Mouse (Mus musculus): ENCODE measurements around the gene Ddrgk1. TPM values are rescaled to one million over a fixed set of nuclear protein-coding genes. Genes with fewer than 3 reads are reported as not detected.

Gene Ddrgk1
- polyA plus RNA-seq (2012) = 19.7 and 20.4 TPM in 2 replicates

GRCm38 (mm10) chr2:130664102-130664701 lies at the start of gene Ddrgk1:
Gene Ddrgk1, minus strand, starts transcription at chr2:130664659.
- peaks cover 63% of the 10 kb centered on the region for H3K4me1 ChIP-seq (ENCODE audit: control insufficient read depth)
- H3K36me3 ChIP-seq (ENCODE audit: control insufficient read depth) = peaks cover 43% of the 10 kb centered on the region
- TF ChIP-seq GATA1 (IDR thresholded peaks at IDR 0.05; ENCODE audit: low read length) (no peak), TAL1 (IDR thresholded peaks at IDR 0.05; ENCODE audit: low read length) (no peak)
- H3K4me3 ChIP-seq (replicated peaks) = peak within 1 kb of the TSS; percentile 81
- no peaks in the 10 kb centered on the region for H3K9me3 ChIP-seq (ENCODE audit: control insufficient read depth, low read length)
- no peaks in the 10 kb centered on the region for H3K27me3 ChIP-seq (ENCODE audit: control insufficient read depth)

DNA sequence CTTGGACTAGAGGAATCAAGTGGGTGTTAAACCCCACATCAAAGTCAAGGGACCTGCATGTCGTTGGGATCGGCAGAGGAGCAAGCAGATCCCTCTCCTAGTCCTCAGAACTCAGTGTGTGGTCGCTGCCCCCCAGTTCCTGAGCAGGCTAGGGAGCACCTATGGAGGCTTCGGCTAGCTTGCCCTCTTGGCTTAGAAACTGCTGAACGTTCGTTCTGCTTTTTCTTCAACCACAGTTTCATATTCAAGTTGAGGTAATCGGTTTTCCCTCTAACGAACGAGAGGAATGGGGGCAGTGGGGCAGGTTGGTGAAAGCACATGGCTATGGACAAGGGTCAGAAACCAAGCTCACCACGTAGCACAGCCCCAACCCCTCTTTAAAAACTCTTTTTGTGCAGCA lies 42.6 kb upstream of the Ddrgk1 start:
- no peaks in the 10 kb centered on the region for H3K27me3 ChIP-seq (ENCODE audit: control insufficient read depth)
- no peaks in the 10 kb centered on the region for H3K9me3 ChIP-seq (ENCODE audit: control insufficient read depth, low read length)
- H3K36me3 ChIP-seq (ENCODE audit: control insufficient read depth) = peaks cover 7% of the 10 kb centered on the region
- H3K4me3 ChIP-seq (replicated peaks) = no peak overlapping the region
- H3K4me1 ChIP-seq (ENCODE audit: control insufficient read depth) = no peaks in the 10 kb centered on the region
- no peak for TF ChIP-seq GATA1 (IDR thresholded peaks at IDR 0.05; ENCODE audit: low read length)
- no peak for TF ChIP-seq TAL1 (IDR thresholded peaks at IDR 0.05; ENCODE audit: low read length)

GRCm38 (mm10) chr2:130706602-130707001 lies 42.1 kb upstream of the Ddrgk1 start:
- Histone ChIP-seq H3K27me3 (ENCODE audit: control insufficient read depth) (no peaks in the 10 kb centered on the region), H3K9me3 (ENCODE audit: control insufficient read depth, low read length) (no peaks in the 10 kb centered on the region), H3K4me3 (replicated peaks) (no peak overlapping the region), H3K4me1 (ENCODE audit: control insufficient read depth) (no peaks in the 10 kb centered on the region), H3K36me3 (ENCODE audit: control insufficient read depth) (peaks cover 7% of the 10 kb centered on the region)
- TF ChIP-seq TAL1 (IDR thresholded peaks at IDR 0.05; ENCODE audit: low read length) = no peak
- no peak for TF ChIP-seq GATA1 (IDR thresholded peaks at IDR 0.05; ENCODE audit: low read length)

DNA sequence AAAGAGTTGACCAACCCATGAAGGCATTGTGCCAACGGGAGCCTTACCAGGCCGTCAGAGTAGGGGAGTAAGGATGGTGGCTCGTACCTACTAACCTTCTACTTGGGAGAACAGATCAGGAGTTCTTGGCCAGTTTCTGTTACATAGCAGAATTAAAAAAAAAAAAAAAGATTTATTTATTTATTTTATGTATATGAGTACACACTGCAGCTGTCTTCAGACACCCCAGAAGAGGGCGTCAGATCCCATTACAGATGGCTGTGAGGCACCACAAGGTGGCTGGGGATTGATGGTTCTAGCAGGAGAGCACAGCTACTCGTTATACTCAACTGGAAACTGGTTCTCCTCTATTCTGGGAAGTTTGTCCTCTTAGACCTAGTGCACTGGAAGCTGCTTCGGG lies 40.7 kb upstream of the Ddrgk1 start:
- TF ChIP-seq TAL1 (IDR thresholded peaks at IDR 0.05; ENCODE audit: low read length) (no peak), GATA1 (IDR thresholded peaks at IDR 0.05; ENCODE audit: low read length) (no peak)
- no peaks in the 10 kb centered on the region for H3K4me1 ChIP-seq (ENCODE audit: control insufficient read depth)
- no peaks in the 10 kb centered on the region for H3K9me3 ChIP-seq (ENCODE audit: control insufficient read depth, low read length)
- H3K27me3 ChIP-seq (ENCODE audit: control insufficient read depth) = peaks cover 3% of the 10 kb centered on the region
- peaks cover 7% of the 10 kb centered on the region for H3K36me3 ChIP-seq (ENCODE audit: control insufficient read depth)
- H3K4me3 ChIP-seq (replicated peaks) = no peak overlapping the region

DNA sequence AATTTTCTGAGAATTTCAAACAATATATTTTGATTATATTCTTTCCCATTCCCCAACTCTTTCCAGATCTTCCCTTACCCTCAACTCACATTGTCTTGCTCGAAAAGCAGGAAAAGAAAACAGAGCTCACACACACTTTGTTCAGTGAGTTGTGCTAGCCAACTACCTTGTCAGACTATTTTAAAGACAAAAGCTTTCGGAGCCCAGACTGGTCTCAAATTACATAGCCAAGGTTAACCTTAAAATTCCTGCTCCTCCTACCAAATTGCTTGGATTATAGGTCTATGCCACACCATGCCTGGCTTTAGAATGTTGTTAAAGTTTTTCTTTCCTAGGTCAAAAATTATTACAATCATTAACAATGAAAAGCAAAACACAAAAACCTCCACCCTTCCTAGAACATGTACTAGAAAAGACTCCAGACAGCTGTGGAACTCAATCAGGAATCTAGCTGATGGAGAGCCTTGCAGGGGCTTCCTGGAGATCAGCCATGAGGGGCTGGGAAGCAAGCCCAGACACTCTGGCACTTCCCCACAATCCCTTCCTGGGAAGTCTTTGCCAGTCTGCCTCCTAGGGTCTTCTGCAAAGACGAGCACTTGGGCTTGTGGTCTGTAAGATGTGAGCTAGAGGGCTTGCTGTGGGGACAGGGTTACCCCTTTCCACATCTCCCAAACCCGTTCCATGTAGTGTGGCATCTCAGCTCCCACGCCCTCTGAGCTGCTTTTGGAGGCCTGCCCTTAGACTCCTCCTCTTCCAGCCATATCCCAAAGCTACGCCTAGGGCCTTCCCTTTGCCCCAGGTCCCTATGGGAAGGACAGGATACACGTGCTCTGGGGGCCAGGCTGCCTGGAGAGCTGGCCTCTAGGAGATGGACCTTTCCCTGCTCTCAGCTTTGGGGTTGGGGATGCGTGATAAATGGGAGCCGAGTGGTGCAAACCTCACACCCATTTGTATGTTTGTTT lies 39.9 kb upstream of the Ddrgk1 start:
- H3K9me3 ChIP-seq (ENCODE audit: control insufficient read depth, low read length) = no peaks in the 10 kb centered on the region
- TF ChIP-seq TAL1 (IDR thresholded peaks at IDR 0.05; ENCODE audit: low read length) (no peak), GATA1 (IDR thresholded peaks at IDR 0.05; ENCODE audit: low read length) (no peak)
- H3K27me3 ChIP-seq (ENCODE audit: control insufficient read depth) = peaks cover 12% of the 10 kb centered on the region
- H3K4me1 ChIP-seq (ENCODE audit: control insufficient read depth) = no peaks in the 10 kb centered on the region
- no peak overlapping the region for H3K4me3 ChIP-seq (replicated peaks)
- peaks cover 7% of the 10 kb centered on the region for H3K36me3 ChIP-seq (ENCODE audit: control insufficient read depth)

GRCm38 (mm10) chr2:130697821-130698266 lies 33.4 kb upstream of the Ddrgk1 start:
- peak overlapping the region; percentile 34 for H3K4me3 ChIP-seq (replicated peaks)
- H3K36me3 ChIP-seq (ENCODE audit: control insufficient read depth) = no peaks in the 10 kb centered on the region
- H3K4me1 ChIP-seq (ENCODE audit: control insufficient read depth) = peaks cover 12% of the 10 kb centered on the region
- H3K27me3 ChIP-seq (ENCODE audit: control insufficient read depth) = peaks cover 59% of the 10 kb centered on the region
- H3K9me3 ChIP-seq (ENCODE audit: control insufficient read depth, low read length) = no peaks in the 10 kb centered on the region; the same call in 1 of the 2 replicates
- TF ChIP-seq TAL1 (IDR thresholded peaks at IDR 0.05; ENCODE audit: low read length) (no peak), GATA1 (IDR thresholded peaks at IDR 0.05; ENCODE audit: low read length) (no peak)

- H3K9me3 ChIP-seq (ENCODE audit: control insufficient read depth, low read length) = no peaks in the 10 kb centered on the region; the same call in 1 of the 2 replicates
- peaks cover 59% of the 10 kb centered on the region for H3K27me3 ChIP-seq (ENCODE audit: control insufficient read depth)
- TF ChIP-seq GATA1 (IDR thresholded peaks at IDR 0.05; ENCODE audit: low read length) = no peak
- no peak for TF ChIP-seq TAL1 (IDR thresholded peaks at IDR 0.05; ENCODE audit: low read length)
- H3K4me3 ChIP-seq (replicated peaks) = peak within 1 kb of the TSS; percentile 34
- no peaks in the 10 kb centered on the region for H3K36me3 ChIP-seq (ENCODE audit: control insufficient read depth)
- H3K4me1 ChIP-seq (ENCODE audit: control insufficient read depth) = peaks cover 12% of the 10 kb centered on the region
Observed at GRCm38 (mm10) chr2:130697153-130697810, 32.8 kb upstream of the Ddrgk1 start, which contains the start of gene Slc4a11. Gene Slc4a11, minus strand, starts transcription at chr2:130697519.

GRCm38 (mm10) chr2:130696700-130697152 lies 32.3 kb upstream of the Ddrgk1 start:
- peaks cover 12% of the 10 kb centered on the region for H3K4me1 ChIP-seq (ENCODE audit: control insufficient read depth)
- H3K9me3 ChIP-seq (ENCODE audit: control insufficient read depth, low read length) = no peaks in the 10 kb centered on the region; the same call in 1 of the 2 replicates
- H3K4me3 ChIP-seq (replicated peaks) = peak overlapping the region; percentile 34
- H3K27me3 ChIP-seq (ENCODE audit: control insufficient read depth) = peaks cover 59% of the 10 kb centered on the region
- TF ChIP-seq GATA1 (IDR thresholded peaks at IDR 0.05; ENCODE audit: low read length) (no peak), TAL1 (IDR thresholded peaks at IDR 0.05; ENCODE audit: low read length) (no peak)
- no peaks in the 10 kb centered on the region for H3K36me3 ChIP-seq (ENCODE audit: control insufficient read depth)

Data from erythroblast, embryonic 14.5 days (primary cell).